Mouse (Mus musculus) small intestine, adult 2 months (tissue): Measurements from ENCODE around the gene Aqp11. TPM values are rescaled to one million over a fixed set of nuclear protein-coding genes. Genes with fewer than 3 reads are reported as not detected.
A peak's percentile ranks its signal among the peaks of the same experiment; 100 is the strongest.

Source experiments
- H3K27ac ChIP-seq: fragments of 200-500 bp; 2 replicates; pipeline ENCODE4 v1.5.1; 2012; ENCODE audit warnings: low read depth, low read length, control low read depth, inconsistent platforms; ENCODE audit not compliant: insufficient read depth
- H3K27me3 ChIP-seq: fragments of 200-500 bp; 2 replicates; pipeline ENCODE4 v1.6.1; 2012; ENCODE audit warnings: mild to moderate bottlenecking, moderate library complexity, low read length, inconsistent platforms; ENCODE audit not compliant: control insufficient read depth, insufficient read depth
- H3K36me3 ChIP-seq: fragments of 200-500 bp; 2 replicates; pipeline ENCODE4 v1.6.1; 2012; ENCODE audit warnings: mild to moderate bottlenecking, low read length, control low read depth, inconsistent platforms; ENCODE audit not compliant: control insufficient read depth, insufficient read depth
- H3K4me1 ChIP-seq: fragments of 200-500 bp; 2 replicates; pipeline ENCODE4 v1.6.1; 2012; ENCODE audit warnings: low read length, inconsistent platforms, mixed read lengths; ENCODE audit not compliant: control insufficient read depth, insufficient read depth, insufficient read length
- H3K4me3 ChIP-seq: fragments of 200-500 bp; 2 replicates; pipeline ENCODE4 v1.5.1; 2012; ENCODE audit warnings: low read depth, mild to moderate bottlenecking, control low read depth, inconsistent platforms, low read length, moderate library complexity
- CTCF ChIP-seq: fragments of 200-500 bp; IDR thresholded peaks from 2 replicates; pipeline ENCODE4 v1.5.1; 2012; ENCODE audit warnings: low read depth, mild to moderate bottlenecking, control low read depth, inconsistent platforms, low read length, moderate library complexity, mixed read lengths; ENCODE audit not compliant: insufficient replicate concordance, insufficient read length; ENCODE audit errors: extremely low read depth
- POLR2A ChIP-seq: fragments of 200-500 bp; IDR thresholded peaks from 2 replicates; pipeline ENCODE4 v1.6.1; 2012; ENCODE audit warnings: low read depth, mild to moderate bottlenecking, control low read depth, inconsistent platforms, low read length, moderate library complexity
- WGBS: fragments of 180-500 bp; shearing (Covaris S2); methylation state at CpG from one replicate; pipeline ENCODE4 v1.1.7; 2018; 5-methylcytosine and 5-hydroxymethylcytosine counted together
- polyA plus RNA-seq: library from polyadenylated mRNA; depleted of rRNA; stranded (reverse); fragments of >200 nt; gene quantifications from 2 replicates; pipeline ENCODE4 v1.2.3, GENCODE M21; 2012; rRNA removed

Aqp11 gene
- polyA plus RNA-seq = 34.4 and 88.3 TPM in 2 replicates

DNA sequence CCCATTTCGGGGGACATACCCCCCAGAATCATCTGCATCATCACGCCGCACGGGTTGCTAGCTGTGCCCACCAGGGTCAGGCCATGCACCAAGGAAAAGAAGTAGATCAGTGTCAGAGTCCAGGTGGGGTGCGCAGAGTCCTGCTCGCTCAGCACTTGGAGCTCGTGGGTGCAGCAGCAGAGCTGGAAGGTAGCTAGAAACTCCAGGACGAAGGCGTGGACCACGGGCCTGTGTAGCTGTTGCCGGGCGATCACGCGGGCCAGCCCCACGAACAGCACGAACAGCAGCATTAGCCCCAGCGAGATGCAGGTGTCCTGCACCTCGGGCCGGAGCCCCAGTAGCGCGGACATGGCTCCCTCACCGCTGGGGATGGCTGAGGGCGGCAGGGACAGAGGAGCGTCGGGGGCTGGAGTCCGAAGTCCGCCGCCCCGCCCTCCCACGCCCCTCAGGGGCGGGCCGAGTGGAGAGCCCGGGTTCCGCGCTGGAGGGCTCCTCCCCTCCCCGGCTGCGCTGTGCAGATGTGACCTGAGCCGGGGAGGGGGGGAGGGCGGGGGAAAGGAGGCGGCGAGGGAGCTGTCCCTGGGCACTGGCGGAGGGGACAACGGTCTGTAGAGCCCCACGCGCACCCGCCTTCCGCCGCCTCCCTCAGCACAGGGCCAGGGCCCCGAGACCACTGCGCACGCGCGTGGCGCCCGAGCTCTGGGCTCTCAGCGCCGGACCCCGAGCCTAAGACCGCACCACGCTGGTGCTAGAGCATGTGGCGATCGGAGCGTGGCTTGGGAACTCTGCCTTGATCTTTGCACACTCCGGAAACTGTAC lies at the start of gene Aqp11:
Gene Aqp11 (minus strand): TSS at position 652 of the 819 bp plus-strand sequence.
- H3K27ac ChIP-seq = peak within 1 kb of the TSS; percentile 76
- H3K4me1 ChIP-seq = peaks cover 13% of the 10 kb centered on the region
- peak within 1 kb of the TSS; percentile 74 for H3K4me3 ChIP-seq
- no peaks in the 10 kb centered on the region for H3K27me3 ChIP-seq
- H3K36me3 ChIP-seq = no peaks in the 10 kb centered on the region
- TF ChIP-seq POLR2A (peak; percentile 64; the same call in 1 of the 2 replicates), CTCF (no peak)
- WGBS = under 1% methylated on average over 58 of the region's 64 CpGs

DNA sequence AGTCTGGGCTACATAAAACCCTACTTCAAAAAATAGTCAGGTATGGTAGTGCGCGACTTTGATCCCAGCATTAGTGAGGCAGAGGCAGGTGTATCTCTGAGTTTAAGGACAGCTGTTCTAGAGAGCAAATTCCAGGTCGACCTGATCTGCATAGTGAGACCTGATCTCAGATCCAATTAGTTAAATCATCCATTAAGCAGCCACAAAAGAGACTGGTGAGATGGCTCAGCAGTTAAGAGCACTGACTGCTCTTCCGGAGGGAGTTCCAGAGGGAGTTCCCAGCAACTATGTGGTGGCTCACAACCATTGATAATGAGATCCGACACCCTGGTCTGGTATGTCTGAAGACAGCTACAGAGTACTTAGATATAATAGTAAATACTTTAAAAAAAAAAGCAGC lies 45.4 kb upstream of the Aqp11 start:
- Histone ChIP-seq H3K4me3 (no peak overlapping the region), H3K27me3 (no peaks in the 10 kb centered on the region), H3K4me1 (peaks cover 23% of the 10 kb centered on the region), H3K27ac (no peak overlapping the region), H3K36me3 (no peaks in the 10 kb centered on the region)
- TF ChIP-seq CTCF (no peak), POLR2A (no peak)
- 68% methylated on average over 5 of the region's 5 CpGs for WGBS

DNA sequence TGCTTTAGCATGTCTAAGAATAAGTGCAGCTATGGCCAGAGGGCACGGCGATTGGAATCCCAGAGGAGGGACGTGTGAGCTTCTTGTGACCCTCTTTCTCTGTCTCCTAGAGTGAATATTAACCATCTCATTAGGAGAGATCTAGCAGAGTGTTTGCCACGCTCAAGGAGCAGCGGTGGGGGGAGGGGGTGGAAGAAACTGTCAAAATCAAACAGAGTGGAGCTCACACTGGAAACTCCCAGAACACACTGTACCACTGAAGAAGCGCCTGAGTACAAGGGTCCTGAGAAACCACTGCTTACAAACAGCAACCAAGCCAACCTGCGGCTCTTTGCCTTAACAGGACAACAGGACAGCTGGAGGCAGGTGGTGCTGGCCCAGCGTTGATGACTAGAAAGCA lies 43.4 kb upstream of the Aqp11 start:
- 71% methylated on average over 8 of the region's 8 CpGs for whole genome bisulfite sequencing
- peak overlapping the region; percentile 55; the same call in 1 of the 2 replicates for H3K27ac ChIP-seq
- H3K36me3 ChIP-seq = no peaks in the 10 kb centered on the region
- H3K4me1 ChIP-seq = peaks cover 19% of the 10 kb centered on the region; the same call in 1 of the 2 replicates
- TF ChIP-seq POLR2A = no peak
- TF ChIP-seq CTCF = no peak
- no peaks in the 10 kb centered on the region for H3K27me3 ChIP-seq
- no peak overlapping the region for H3K4me3 ChIP-seq

DNA sequence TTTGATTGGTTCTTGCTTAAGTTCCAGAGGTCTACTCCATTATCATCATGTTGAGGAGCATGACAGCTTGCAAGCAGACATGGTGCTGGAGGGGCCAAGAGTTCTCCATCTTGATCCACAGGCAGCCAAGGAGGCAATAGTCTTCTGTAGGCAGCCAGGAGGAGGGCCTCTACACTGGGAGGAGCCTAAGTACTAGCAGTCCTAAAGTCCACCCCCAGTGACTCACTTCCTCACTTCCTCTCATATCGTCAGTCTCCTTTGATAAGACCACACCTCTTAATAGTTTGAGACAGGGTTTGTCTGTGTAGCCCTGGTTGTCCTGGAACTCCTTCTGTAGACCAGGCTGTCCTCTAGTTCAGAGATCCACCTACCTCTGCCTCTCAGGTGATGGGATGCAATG lies 42.7 kb upstream of the Aqp11 start:
- no peaks in the 10 kb centered on the region for H3K36me3 ChIP-seq
- TF ChIP-seq CTCF (no peak), POLR2A (no peak)
- no peak overlapping the region for H3K4me3 ChIP-seq
- H3K27me3 ChIP-seq = no peaks in the 10 kb centered on the region
- WGBS = 5% methylated on average over 1 of the region's 1 CpGs
- H3K4me1 ChIP-seq = peaks cover 19% of the 10 kb centered on the region; the same call in 1 of the 2 replicates
- H3K27ac ChIP-seq = peak overlapping the region; percentile 88

DNA sequence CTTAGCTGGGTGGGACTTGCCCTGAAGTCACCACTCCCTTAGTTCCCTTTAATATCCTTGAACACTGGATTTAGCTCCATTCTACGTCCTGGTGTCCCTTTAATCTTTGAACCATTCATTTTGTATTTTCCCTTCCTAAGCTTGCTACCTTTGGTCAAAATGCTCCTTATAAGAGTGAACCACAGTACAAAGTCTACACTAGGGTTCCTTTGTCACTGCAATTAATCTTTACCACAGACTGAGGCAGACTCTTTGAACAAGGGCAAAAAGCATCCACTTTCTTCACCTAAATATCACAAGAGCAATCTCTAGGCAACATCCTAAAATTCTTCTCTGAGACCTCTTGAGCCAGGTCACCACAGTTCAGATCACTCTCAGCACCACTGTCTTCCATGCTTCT lies 42.1 kb upstream of the Aqp11 start:
- 35% methylated on average over 1 of the region's 1 CpGs for WGBS
- TF ChIP-seq CTCF (no peak), POLR2A (no peak)
- Histone ChIP-seq H3K27me3 (no peaks in the 10 kb centered on the region), H3K4me1 (peaks cover 19% of the 10 kb centered on the region; the same call in 1 of the 2 replicates), H3K4me3 (no peak overlapping the region), H3K27ac (peak overlapping the region; percentile 88), H3K36me3 (no peaks in the 10 kb centered on the region)

DNA sequence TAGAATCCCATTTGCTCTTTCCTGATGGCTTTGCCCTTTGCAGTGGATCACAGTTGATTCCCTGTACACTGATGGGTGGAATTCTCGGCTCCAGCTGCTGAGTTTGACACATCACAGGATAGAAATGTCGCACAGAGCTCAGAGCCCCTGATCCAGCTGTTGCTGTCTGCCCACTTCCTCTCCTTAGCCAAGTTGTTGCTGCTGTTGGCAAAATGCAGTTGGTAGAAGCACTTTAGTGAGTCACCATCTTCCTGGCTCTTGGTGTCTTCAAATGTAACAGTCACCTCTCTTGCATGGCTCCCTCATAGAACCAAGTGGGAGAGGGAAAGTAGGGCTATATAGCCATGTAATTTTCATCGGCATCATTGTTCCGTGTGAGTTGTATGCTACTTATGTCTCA lies 39.1 kb upstream of the Aqp11 start:
- Histone ChIP-seq H3K4me3 (no peak overlapping the region), H3K27ac (no peak overlapping the region), H3K36me3 (no peaks in the 10 kb centered on the region), H3K27me3 (no peaks in the 10 kb centered on the region), H3K4me1 (peaks cover 21% of the 10 kb centered on the region; the same call in 1 of the 2 replicates)
- 85% methylated on average over 4 of the region's 4 CpGs for WGBS
- TF ChIP-seq CTCF = no peak
- no peak for TF ChIP-seq POLR2A

DNA sequence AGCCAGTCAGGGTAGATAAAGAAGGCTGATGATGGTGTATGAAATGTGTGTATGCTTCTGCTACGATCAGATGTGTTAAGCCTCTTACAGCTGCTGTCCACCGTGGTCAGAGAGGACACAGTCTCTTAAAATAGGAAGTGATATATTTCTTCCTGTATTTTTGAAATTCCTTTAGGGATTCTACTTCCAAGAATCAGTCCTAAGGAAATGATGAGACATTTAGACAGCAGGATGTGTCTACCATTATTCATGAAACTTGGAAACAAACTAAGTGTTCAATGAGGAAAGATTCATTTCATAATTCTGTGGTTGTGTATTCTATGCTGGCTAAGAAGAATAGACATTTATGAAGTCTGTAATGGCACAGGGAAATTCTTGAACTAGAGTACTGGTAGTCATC lies 37.8 kb upstream of the Aqp11 start:
- Histone ChIP-seq H3K36me3 (no peaks in the 10 kb centered on the region), H3K4me1 (peaks cover 14% of the 10 kb centered on the region; the same call in 1 of the 2 replicates), H3K4me3 (no peak overlapping the region), H3K27me3 (no peaks in the 10 kb centered on the region), H3K27ac (no peak overlapping the region)
- 57% methylated on average over 2 of the region's 2 CpGs for WGBS
- no peak for TF ChIP-seq CTCF
- TF ChIP-seq POLR2A = no peak
